11 mouse cellular contexts compared by ENCODE assay signal in the genomic region with DNA sequence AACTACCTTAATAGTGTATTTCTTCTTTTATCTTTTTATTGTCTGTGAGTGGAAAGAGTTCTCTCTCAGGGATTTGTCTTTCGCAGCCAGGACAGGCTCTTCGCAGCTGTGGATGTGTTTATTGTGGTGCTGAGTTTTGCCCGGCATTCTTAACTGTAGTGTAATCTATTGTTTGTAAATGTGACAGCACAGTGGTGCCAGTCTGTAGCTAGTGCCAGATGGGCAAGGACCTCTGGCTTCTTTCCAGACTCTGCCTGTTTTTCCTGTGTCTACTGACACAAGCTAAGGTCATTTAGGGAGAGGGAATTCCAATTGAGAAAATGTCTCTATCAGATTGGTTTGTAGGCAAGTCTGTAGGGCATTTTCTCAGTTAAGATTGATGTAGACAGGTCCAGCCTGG. TPM values are rescaled to one million over a fixed set of nuclear protein-coding genes. Genes with fewer than 3 reads are reported as not detected.
DNase-seq lines count a peak whose midpoint lies in the region; TF ChIP-seq lines count a peak whose summit lies in the region.
"Had no signal": no experiment of that assay in that cellular context is flagged by ENCODE, and none has a peak within 500 bp of the region (broad histone marks: within the 10 kb centered on the region; RNA-seq: fewer than 3 reads in every experiment).

No protein-coding gene starts in this region.

- no peak for TF ChIP-seq POLR2A in lung, adult 2 months (IDR thresholded peaks at IDR 0.05; ENCODE audit: borderline replicate concordance, extremely low read depth, low read depth, low read length)

- DNase-seq in heart, adult 9 months (ENCODE audit: low spot score in 2 of 2), result peak; percentile 15 to 46
- DNase-seq in heart, adult 8-10 months (ENCODE audit: low spot score), result no peak
- DNase-seq in lung, postnatal 10 days, result peak; percentile 40
- no peak for DNase-seq in lung, adult 2 months
- DNase-seq in cerebellum, postnatal 10 days, result peak; percentile 62 to 66
- DNase-seq in layer of hippocampus, postnatal 36 days, result peak; percentile 13 to 20
- no peak for DNase-seq in limb, embryonic 10.5 days (ENCODE audit: low spot score)
- DNase-seq: gastrocnemius, postnatal 25 days; kidney, adult 11 months had no signal

- no peaks in the 10 kb centered on the region for H3K9me3 ChIP-seq in limb, embryonic 10.5 days (replicated peaks)
- H3K9me3 ChIP-seq: embryonic facial prominence, embryonic 13.5 days had no signal

- H3K27ac ChIP-seq in limb, embryonic 10.5 days, result no peak overlapping the region
- H3K27ac ChIP-seq: embryonic facial prominence, embryonic 13.5 days; stomach, postnatal 0 days had no signal

- no peaks in the 10 kb centered on the region for H3K27me3 ChIP-seq in limb, embryonic 10.5 days (ENCODE audit: low read depth, poor library complexity, severe bottlenecking)
- H3K27me3 ChIP-seq: embryonic facial prominence, embryonic 13.5 days had no signal

- H3K4me1 ChIP-seq in lung, adult 2 months (ENCODE audit: control insufficient read depth, insufficient read depth, low read length), result peaks cover 4% of the 10 kb centered on the region; the same call in 1 of the 2 replicates
- peaks cover 2% of the 10 kb centered on the region for H3K4me1 ChIP-seq in limb, embryonic 10.5 days
- H3K4me1 ChIP-seq: embryonic facial prominence, embryonic 13.5 days had no signal

- H3K36me3 ChIP-seq in limb, embryonic 10.5 days, result peaks cover 71% of the 10 kb centered on the region

- WGBS in lung, adult 2 months, result 42% methylated on average over 3 of the region's 3 CpGs
- 92% methylated on average over 3 of the region's 3 CpGs for WGBS in limb, embryonic 10.5 days

- no peak for TF ChIP-seq CTCF in lung, adult 2 months (IDR thresholded peaks at IDR 0.05; ENCODE audit: insufficient read depth, low read length)

- no peak overlapping the region for H3K4me3 ChIP-seq in lung, adult 2 months (replicated peaks; ENCODE audit: extremely low read depth, low read depth, low read length)
- no peak overlapping the region for H3K4me3 ChIP-seq in limb, embryonic 10.5 days
- H3K4me3 ChIP-seq: embryonic facial prominence, embryonic 13.5 days had no signal

RNA-seq across cellular contexts. Expression of a gene that starts 6.2 kb away (rescaled TPM):
- total RNA-seq in heart, adult 8-10 months (2022), result 10 to 100 TPM; 12.8 to 20.7 (median 14.9) TPM
- polyA plus RNA-seq in lung, adult 2 months (2012; rRNA removed), result 11.1 and 11.7 TPM in 2 replicates
- 10 to 100 TPM; 48.0 to 58.4 TPM for total RNA-seq in layer of hippocampus, postnatal 36 days (2021)
- 18.9 and 22.4 TPM in 2 replicates for polyA plus RNA-seq in limb, embryonic 10.5 days (2016; fragmentation: Nextera tagmentation; extraction: Ambion mirVana)

RNA-seq across cellular contexts. Expression of a gene that starts 6.3 kb away (rescaled TPM):
- total RNA-seq in heart, adult 8-10 months (2022), result 1 to 10 TPM; 5.7 to 7.7 (median 7.1) TPM
- polyA plus RNA-seq in lung, adult 2 months (2012; rRNA removed), result 26.5 and 35.6 TPM in 2 replicates
- 10 to 100 TPM; 51.6 to 55.7 TPM for total RNA-seq in layer of hippocampus, postnatal 36 days (2021)
- polyA plus RNA-seq in limb, embryonic 10.5 days (2016; fragmentation: Nextera tagmentation; extraction: Ambion mirVana), result 109 and 112 TPM in 2 replicates

Comparison
In these comparisons a context has a peak if more than half of its experiments do, and no peak if none do; other contexts are left out.
1. DNase-seq: peak in heart, adult 9 months (2 of 2), lung, postnatal 10 days (single experiment), cerebellum, postnatal 10 days (2 of 2) and layer of hippocampus, postnatal 36 days (2 of 2); none in heart, adult 8-10 months (single experiment), lung, adult 2 months (single experiment) and limb, embryonic 10.5 days (single experiment).
2. RNA of a gene that starts 6.3 kb away (total RNA-seq): 51.6 to 55.7 TPM in layer of hippocampus, postnatal 36 days; 5.7 to 7.7 TPM in heart, adult 8-10 months; every median in the first group is over 4 times any median in the second.